21 mouse cellular contexts compared by ENCODE assay signal in genomic region chr15:51469895-51470294, GRCm38 (mm10).
"Had no signal": no experiment of that assay in that cellular context is flagged by ENCODE, and none has a peak within 500 bp of the region (broad histone marks: within the 10 kb centered on the region; RNA-seq: fewer than 3 reads in every experiment).

No protein-coding gene starts in this region.

- ATAC-seq: liver, postnatal 0 days; lung, postnatal 0 days; midbrain, embryonic 13.5 days; midbrain, embryonic 15.5 days had no signal

- H3K4me2 ChIP-seq: lung, embryonic 15.5 days; midbrain, embryonic 11.5 days; midbrain, embryonic 13.5 days; midbrain, embryonic 15.5 days; neural tube, embryonic 13.5 days; neural tube, embryonic 15.5 days had no signal

- H3K36me3 ChIP-seq: lung, embryonic 15.5 days; midbrain, embryonic 13.5 days; midbrain, embryonic 15.5 days; neural tube, embryonic 13.5 days; neural tube, embryonic 15.5 days had no signal

- H3K27ac ChIP-seq: lung, embryonic 15.5 days; macrophage; midbrain, embryonic 13.5 days; midbrain, embryonic 15.5 days; neural tube, embryonic 13.5 days; neural tube, embryonic 15.5 days had no signal

- H3K4me3 ChIP-seq: lung, embryonic 15.5 days; megakaryocyte, embryonic 14.5 days; midbrain, embryonic 13.5 days; midbrain, embryonic 15.5 days; neural tube, embryonic 13.5 days; neural tube, embryonic 15.5 days had no signal

- DNase-seq: liver, postnatal 0 days; lung, adult 2 months; lung, postnatal 14 days; lung, postnatal 36 days; retina, postnatal 1 day; right cerebral cortex, adult 18-20 months; right cerebral cortex, postnatal 25 days; right cerebral cortex, postnatal 4 days; spleen, adult 18-20 months; thymus, adult 2 months; thymus, postnatal 25 days; thymus, postnatal 4 days had no signal

- H3K27me3 ChIP-seq: lung, embryonic 15.5 days; megakaryocyte, embryonic 14.5 days; midbrain, embryonic 13.5 days; midbrain, embryonic 15.5 days; neural tube, embryonic 13.5 days; neural tube, embryonic 15.5 days had no signal

- H3K9ac ChIP-seq: liver, postnatal 0 days; lung, embryonic 15.5 days; midbrain, embryonic 13.5 days; midbrain, embryonic 15.5 days; neural tube, embryonic 13.5 days; neural tube, embryonic 15.5 days had no signal

- H3K9me3 ChIP-seq: lung, embryonic 15.5 days; megakaryocyte, embryonic 14.5 days; midbrain, embryonic 13.5 days; midbrain, embryonic 15.5 days; neural tube, embryonic 13.5 days; neural tube, embryonic 15.5 days had no signal

- H3K4me1 ChIP-seq: lung, embryonic 15.5 days; megakaryocyte, embryonic 14.5 days; midbrain, embryonic 13.5 days; midbrain, embryonic 15.5 days; neural tube, embryonic 13.5 days; neural tube, embryonic 15.5 days had no signal
